Mouse (Mus musculus) liver, embryonic 14.5 days (tissue): ENCODE measurements at regions not wholly inside any gene's neighbourhood (a gene's known extent, or its start where the extent isn't known, plus 50 kb on each side); places are given as distances from the start of the nearest gene placed in this dataset.

Source experiments
- ATAC-seq: fragments of 200-750 bp; cut with Nextera tagmentation; 2 replicates; pipeline ENCODE4 v1.8.0; 2017; ENCODE audit warnings: moderate number of reproducible peaks, mild to moderate bottlenecking, moderate library complexity; ENCODE audit not compliant: insufficient read depth
- DNase-seq, 3 experiments: peaks; one replicate each; pipeline ENCODE4 v3.0.0-alpha.2; 2012 to 2013; ENCODE audit warnings: low read depth in 3 of 3, low spot score in 3 of 3
- H3K27ac ChIP-seq: fragments of 300-500 bp; sonication (generic); 2 replicates; pipeline ENCODE4 v1.5.1; 2014; ENCODE audit warnings: moderate library complexity, mild to moderate bottlenecking, control low read depth, inconsistent platforms
- H3K27me3 ChIP-seq: fragments of 300-500 bp; sonication (generic); 2 replicates; pipeline ENCODE4 v1.6.1; 2014; ENCODE audit warnings: mild to moderate bottlenecking, low read length, moderate library complexity; ENCODE audit not compliant: control insufficient read depth, insufficient read depth
- H3K36me3 ChIP-seq: fragments of 300-500 bp; sonication (generic); replicated peaks from 2 replicates; pipeline ENCODE4 v1.6.1; 2014; ENCODE audit warnings: low read depth; ENCODE audit not compliant: control insufficient read depth, insufficient read depth
- H3K4me1 ChIP-seq, 2 experiments: fragments of 200-500 bp in 1 of 2; fragments of 300-500 bp in 1 of 2; sonication (generic) in 1 of 2; replicated peaks; 2 replicates each; pipeline ENCODE4 v1.6.1; 2012 to 2014; ENCODE audit warnings: antibody characterized with exemption in 1 of 2, inconsistent platforms in 1 of 2, low read length in 1 of 2; ENCODE audit not compliant: control insufficient read depth in 2 of 2, insufficient read depth in 2 of 2
- H3K4me2 ChIP-seq: fragments of 300-500 bp; sonication (generic); 2 replicates; pipeline ENCODE4 v1.6.1; 2014; ENCODE audit warnings: low read depth, mild to moderate bottlenecking, control low read depth, moderate library complexity
- H3K4me3 ChIP-seq, 2 experiments: fragments of 200-500 bp in 1 of 2; fragments of 300-500 bp in 1 of 2; sonication (generic) in 1 of 2; 2 replicates each; pipeline ENCODE4 v1.5.1; 2012 to 2014; ENCODE audit warnings: low read depth in 2 of 2, low read length in 2 of 2, mild to moderate bottlenecking in 2 of 2, control low read depth in 1 of 2, inconsistent platforms in 1 of 2, moderate library complexity in 1 of 2; ENCODE audit not compliant: insufficient read depth in 1 of 2
- H3K9ac ChIP-seq: fragments of 300-500 bp; sonication (generic); replicated peaks from 2 replicates; pipeline ENCODE4 v1.6.1; 2014; ENCODE audit warnings: mild to moderate bottlenecking, control low read depth, moderate library complexity
- H3K9me3 ChIP-seq: fragments of 300-500 bp; sonication (generic); 2 replicates; pipeline ENCODE4 v1.6.1; 2016; ENCODE audit warnings: low read length, mixed read lengths; ENCODE audit not compliant: control insufficient read depth
- CTCF ChIP-seq: IDR thresholded peaks from 2 replicates; pipeline ENCODE4 v1.5.1; 2016; ENCODE audit warnings: antibody characterized with exemption, low read depth, control low read depth
- EP300 ChIP-seq: IDR thresholded peaks from 2 replicates; pipeline ENCODE4 v1.6.1; 2016; ENCODE audit warnings: antibody characterized with exemption, low read depth
- WGBS: fragments of 180-500 bp; shearing (Covaris S2); extraction: QIAGEN DNeasy Blood & Tissue Kit; methylation state at CpG from one replicate; pipeline ENCODE4 v1.1.7; 2014; ENCODE audit not compliant: insufficient replicate concordance; 5-methylcytosine and 5-hydroxymethylcytosine counted together

- TF ChIP-seq EP300 = no peak
- 69% methylated on average over 5 of the region's 5 CpGs for WGBS
Measured at GRCm38 (mm10) chr15:51247259-51247658, 2637.4 kb upstream of the Gm7489 start.

GRCm38 (mm10) chr15:51248034-51248788 is 2636.5 kb upstream of the Gm7489 start:
- 54% methylated on average over 8 of the region's 8 CpGs for WGBS
- Histone ChIP-seq H3K4me3 (no peak overlapping the region), H3K9me3 (no peaks in the 10 kb centered on the region), H3K36me3 (no peaks in the 10 kb centered on the region), H3K4me2 (no peak overlapping the region), H3K9ac (no peak overlapping the region), H3K4me1 (no peaks in the 10 kb centered on the region), H3K27me3 (no peaks in the 10 kb centered on the region), H3K27ac (no peak overlapping the region)
- TF ChIP-seq CTCF (no peak), EP300 (no peak)
- ATAC-seq (no peak), DNase-seq (no peak)

More at GRCm38 (mm10) chr15:51247259-51247658, 2637.4 kb upstream of the Gm7489 start:
- DNase-seq (no peak), ATAC-seq (no peak)
- Histone ChIP-seq H3K4me1 (no peaks in the 10 kb centered on the region), H3K9ac (no peak overlapping the region), H3K9me3 (no peaks in the 10 kb centered on the region), H3K4me2 (no peak overlapping the region), H3K27me3 (no peaks in the 10 kb centered on the region), H3K27ac (no peak overlapping the region), H3K36me3 (no peaks in the 10 kb centered on the region), H3K4me3 (no peak overlapping the region)

GRCm38 (mm10) chr15:51248789-51249040 is 2636.0 kb upstream of the Gm7489 start:
- Histone ChIP-seq H3K9ac (no peak overlapping the region), H3K27ac (no peak overlapping the region), H3K36me3 (no peaks in the 10 kb centered on the region), H3K9me3 (no peaks in the 10 kb centered on the region), H3K4me3 (no peak overlapping the region), H3K4me2 (no peak overlapping the region), H3K4me1 (no peaks in the 10 kb centered on the region), H3K27me3 (no peaks in the 10 kb centered on the region)
- TF ChIP-seq CTCF = no peak
- TF ChIP-seq EP300 = no peak
- 61% methylated on average over 5 of the region's 5 CpGs for WGBS
- ATAC-seq = no peak
- DNase-seq = no peak

- no peak overlapping the region for H3K9ac ChIP-seq
- no peaks in the 10 kb centered on the region for H3K27me3 ChIP-seq
- H3K4me2 ChIP-seq = no peak overlapping the region
- TF ChIP-seq EP300 (no peak), CTCF (no peak)
- H3K27ac ChIP-seq = no peak overlapping the region
- DNase-seq (no peak), ATAC-seq (no peak)
- H3K4me3 ChIP-seq = no peak overlapping the region
- H3K9me3 ChIP-seq = no peaks in the 10 kb centered on the region
- no peaks in the 10 kb centered on the region for H3K36me3 ChIP-seq
- H3K4me1 ChIP-seq = no peaks in the 10 kb centered on the region
- whole genome bisulfite sequencing = 84% methylated on average over 1 of the region's 1 CpGs
Measured at GRCm38 (mm10) chr15:51254143-51254542, 2630.6 kb upstream of the Gm7489 start.

GRCm38 (mm10) chr15:51255203-51255615 is 2629.5 kb upstream of the Gm7489 start:
- TF ChIP-seq CTCF (no peak), EP300 (no peak)
- Histone ChIP-seq H3K36me3 (no peaks in the 10 kb centered on the region), H3K27ac (no peak overlapping the region), H3K9me3 (no peaks in the 10 kb centered on the region), H3K9ac (no peak overlapping the region), H3K4me3 (no peak overlapping the region), H3K4me2 (no peak overlapping the region), H3K27me3 (no peaks in the 10 kb centered on the region), H3K4me1 (no peaks in the 10 kb centered on the region)
- no peak for DNase-seq
- ATAC-seq = no peak
